Mouse (Mus musculus): ENCODE measurements around the gene Thy1.

Gene Thy1

DNA sequence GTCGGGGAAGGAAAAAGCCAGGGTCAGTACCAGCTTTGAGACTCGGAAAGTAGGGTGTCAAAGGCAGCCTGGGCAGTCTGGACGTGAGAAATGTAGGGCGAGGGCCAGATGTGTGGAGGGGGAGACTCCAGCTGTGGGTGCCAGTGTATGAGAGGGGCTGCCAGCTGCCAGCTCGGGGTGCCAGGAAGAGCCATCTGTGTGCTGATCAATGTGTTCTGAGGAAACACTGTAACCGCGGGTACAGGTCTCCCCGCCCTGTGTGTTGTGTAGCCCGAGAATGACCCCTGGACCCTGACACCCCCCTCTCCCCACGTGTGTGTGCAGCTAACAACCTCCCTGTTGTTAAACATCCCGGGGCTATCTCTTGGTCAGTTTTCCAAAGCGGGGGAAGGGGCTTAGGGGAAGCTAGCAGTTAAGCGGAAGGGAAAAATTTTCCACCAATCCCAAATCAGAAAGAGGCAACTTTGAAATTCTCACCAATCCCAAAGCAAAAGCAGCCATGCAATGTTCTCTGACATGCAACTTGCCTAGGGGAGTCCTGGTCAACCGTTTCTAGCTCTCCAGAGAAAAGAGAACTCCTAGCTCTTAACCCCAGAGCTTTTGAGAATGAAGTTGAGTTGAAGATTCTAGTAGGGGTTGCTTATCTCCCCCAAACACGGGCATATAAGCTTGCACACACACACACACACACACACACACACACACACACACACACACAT is 24.2 kb downstream of the Thy1 start:
- no peak for DNase-seq (ENCODE audit: low read depth, low spot score)

DNA sequence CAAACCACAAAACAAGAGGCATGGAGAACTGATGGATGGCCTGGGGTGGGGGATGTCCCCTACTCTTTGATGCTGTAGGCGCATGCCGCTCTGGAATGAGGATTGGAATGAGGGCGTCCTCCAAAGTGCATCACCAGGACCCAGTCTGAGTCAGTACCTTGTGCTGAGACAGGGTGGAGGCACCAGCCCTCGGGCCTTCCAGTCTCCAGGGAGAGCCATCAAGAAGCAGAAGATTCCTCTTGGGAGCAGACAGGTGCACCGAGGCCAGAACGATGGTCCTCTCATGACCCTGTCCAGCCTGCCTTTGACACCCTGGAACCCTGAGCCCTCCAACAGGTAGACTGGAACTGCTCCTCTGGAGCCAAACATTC is 24.8 kb downstream of the Thy1 start:
- peak; percentile 23 for DNase-seq (ENCODE audit: low read depth, low spot score)

DNA sequence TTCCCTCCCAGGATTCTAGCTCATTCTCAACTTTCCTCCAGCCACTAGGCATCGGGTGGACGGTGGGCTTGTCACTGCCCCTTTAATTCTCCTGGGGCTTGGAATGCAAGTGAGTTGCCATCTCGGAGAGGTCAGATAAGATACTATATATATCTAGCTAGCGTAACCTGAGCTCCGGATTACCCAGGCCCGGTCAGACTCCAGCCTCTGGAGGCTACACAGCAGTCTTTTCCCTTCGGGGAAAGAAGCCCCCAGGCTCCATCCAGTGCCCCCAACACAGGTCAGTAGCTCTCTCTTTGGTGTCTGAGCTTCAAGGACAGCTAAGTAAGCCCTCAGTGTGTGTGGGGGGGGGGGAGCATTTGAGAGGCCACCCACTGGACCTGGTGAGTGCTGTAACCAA is 26.1 kb downstream of the Thy1 start:
- no peak for DNase-seq (ENCODE audit: low read depth, low spot score)

DNA sequence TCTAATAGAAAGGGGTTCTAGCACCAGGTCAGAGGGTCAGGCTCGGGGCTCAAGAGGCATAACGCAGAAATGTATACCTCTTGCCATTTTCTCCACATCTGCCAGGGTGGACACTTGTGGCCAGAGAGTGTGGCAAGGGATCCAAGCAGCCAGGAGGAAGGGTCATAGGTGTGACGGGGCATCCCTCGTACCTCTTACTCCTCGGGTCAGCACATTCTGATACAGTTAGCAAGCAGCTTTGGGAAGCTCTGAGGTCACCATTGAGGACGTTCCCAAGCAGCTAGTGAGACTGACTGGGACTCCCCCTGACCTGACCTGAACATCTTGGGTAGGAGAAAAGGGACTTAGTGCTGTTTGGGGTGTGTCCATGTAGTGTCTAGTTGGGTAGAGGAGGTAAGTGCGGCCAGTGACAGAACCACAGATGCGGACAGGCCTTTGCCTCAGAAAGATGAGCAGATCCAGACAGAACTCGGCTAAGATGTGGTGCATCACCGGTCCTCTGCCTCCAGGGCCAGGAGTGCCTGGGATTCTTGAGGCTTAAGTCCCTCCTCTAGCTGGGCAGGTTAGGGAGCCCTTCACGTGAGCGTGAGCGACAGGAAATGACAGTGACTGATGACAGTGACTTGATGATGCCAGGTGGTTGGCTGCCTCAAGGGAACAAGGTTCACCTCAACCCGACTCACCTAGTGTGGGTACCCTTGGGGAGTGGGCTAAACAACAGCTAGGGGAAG is 27.1 kb downstream of the Thy1 start:
- DNase-seq (ENCODE audit: low read depth, low spot score), result peak; percentile 31

DNA sequence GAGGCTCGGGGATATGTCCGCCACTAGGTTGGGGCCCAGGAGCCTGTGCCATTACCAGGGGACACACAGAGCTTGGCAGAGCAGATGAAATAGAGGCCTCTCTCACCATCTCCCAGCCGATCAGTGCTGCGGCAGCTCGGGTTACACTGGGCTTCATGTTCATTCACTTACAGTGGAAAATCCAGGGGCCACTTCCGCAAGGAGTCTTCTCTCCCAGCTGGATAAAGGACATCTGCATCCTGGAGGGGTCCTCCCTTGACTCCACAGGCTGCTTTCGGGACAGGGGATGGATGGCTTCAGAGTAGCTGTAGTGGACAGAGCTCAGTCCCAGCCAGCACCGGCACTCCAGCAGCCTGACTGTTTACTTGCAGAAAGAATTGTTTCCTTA is 27.7 kb downstream of the Thy1 start:
- DNase-seq (ENCODE audit: low read depth, low spot score), result no peak

DNA sequence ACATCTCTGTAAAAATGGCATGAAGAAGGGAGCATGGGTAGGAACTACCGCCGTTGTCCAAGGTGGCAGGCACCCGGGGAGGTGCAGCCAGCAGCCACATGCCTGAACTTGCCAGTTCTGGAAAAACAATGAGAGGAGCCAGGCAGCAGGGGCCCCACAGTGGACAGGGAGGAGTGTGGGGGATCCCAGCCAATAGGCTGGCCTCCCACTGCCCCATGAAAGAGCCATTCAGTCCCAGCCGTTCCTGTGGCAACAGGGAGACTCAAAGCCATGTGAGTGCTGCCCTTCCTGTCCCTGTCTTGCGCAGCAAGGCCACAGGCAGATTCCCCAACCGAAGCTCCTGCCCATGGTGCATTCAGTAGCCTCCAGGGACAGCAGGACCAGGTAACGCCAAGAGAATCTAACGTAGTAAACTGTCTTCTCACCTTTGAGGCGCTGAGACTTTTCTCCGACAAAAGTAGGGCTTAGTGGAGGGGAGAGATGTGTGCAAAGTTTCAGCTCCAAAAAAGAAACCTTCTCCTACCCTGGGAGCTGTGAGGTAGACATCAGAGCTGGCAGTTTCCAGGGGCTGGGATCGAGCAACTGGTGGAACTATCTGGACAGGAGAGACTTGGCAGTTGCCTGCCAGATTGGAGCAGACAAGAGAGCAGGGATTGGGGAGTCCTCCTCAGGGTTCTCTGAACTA is 28.9 kb downstream of the Thy1 start:
- DNase-seq (ENCODE audit: low read depth, low spot score), result no peak

DNA sequence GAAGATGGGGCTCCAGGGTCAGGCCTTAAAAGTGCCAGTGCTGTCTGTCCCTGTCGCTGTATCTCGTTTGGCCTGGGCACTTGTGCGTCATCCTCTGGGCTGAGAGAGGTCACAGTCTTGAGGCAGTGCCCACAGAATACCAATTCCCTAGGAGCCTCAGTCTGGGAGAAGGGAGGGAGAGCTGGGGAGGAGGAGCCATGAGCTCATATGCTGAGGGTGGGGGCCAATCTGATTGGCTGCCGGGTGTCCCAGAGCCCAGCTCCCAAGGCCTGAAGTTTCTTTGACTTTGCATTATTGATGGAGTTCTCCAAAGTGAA is 29.4 kb downstream of the Thy1 start:
- no peak for DNase-seq (ENCODE audit: low read depth, low spot score)

DNA sequence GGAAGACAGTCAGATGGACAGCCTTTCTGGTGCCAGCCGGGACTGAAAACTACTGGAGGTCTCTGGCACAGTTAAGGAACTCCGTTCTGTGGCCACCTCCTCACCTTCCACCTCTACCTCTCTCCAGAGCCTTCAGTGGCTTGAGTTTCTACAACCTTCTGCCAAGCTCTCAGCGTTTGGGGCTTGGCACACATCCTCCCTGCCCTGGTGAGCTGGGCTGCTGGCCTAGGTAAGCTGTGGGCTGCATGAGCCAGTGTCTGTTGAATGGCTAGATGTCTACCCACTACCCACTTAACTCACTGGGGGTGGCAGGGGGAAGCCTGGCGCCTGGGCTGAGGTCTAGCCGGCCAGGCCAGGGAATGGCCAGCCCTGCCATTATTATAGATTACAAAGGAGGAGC is 29.9 kb downstream of the Thy1 start:
- no peak for DNase-seq (ENCODE audit: low read depth, low spot score)

DNA sequence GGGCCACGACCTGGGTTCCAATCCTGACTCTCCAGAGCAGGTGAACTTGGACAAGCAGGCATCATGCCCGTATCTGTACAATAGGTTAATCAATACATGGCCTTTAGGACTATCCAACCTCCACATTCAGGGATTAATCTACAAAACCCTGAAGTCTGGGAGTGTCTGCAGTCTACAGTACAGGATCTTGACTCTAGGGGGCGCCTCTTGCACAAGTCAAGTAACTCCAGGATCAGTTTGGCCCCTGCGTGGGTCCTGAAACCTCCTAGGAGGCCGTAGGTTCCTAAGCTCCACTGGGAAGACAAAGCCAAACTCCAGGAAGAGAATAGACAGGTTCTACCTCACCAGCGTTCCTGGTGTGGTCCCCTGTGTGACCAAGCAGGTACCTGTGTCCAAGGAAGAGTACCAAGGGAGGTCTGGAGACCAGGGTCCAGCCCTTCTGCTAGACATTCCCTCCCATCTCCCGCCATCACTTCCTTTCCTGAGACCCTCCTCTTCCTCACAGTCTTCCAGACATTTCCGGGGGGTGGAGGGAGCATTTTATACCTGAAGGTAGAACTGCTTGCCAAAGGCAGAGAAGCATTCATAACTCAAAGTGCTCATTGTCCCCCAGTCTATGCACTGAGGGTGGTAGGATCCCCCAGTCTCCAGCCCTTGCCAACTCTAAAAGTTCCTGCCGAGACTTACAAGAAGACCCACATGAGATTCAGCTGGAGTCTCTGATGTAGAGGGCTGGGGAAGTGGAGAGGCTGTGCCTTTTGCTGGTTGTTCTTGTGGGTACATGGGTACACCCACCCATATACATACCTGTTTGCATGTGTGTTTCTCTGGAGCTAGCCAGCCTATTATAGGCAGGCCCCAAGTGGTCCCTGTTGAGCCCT is 31.5 kb downstream of the Thy1 start:
- peak; percentile 69 for DNase-seq (ENCODE audit: low read depth, low spot score)

DNA sequence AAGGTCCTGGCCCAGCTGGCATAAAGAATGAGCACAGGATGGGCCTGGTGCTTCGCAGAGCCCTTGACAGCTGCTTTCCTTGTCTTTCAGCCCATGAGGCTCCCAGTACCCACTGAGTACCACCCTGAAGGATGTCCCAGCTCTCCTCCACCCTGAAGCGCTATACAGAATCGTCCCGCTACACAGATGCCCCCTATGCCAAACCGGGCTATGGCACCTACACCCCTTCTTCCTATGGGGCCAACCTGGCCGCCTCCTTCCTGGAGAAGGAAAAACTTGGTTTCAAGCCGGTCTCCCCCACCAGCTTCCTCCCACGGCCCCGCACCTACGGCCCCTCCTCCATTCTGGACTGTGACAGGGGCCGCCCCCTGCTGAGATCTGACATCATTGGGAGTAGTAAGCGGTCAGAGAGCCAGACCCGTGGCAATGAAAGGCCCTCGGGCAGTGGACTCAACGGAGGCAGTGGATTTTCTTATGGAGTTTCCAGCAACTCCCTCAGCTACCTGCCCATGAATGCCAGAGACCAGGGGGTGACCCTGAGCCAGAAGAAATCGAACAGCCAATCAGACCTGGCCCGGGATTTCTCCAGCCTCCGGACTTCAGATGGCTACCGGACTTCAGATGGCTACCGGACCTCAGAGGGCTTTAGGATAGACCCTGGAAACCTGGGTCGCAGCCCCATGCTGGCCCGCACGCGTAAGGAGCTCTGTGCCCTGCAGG is 32.3 kb downstream of the Thy1 start:
- DNase-seq (ENCODE audit: low read depth, low spot score), result no peak

DNA sequence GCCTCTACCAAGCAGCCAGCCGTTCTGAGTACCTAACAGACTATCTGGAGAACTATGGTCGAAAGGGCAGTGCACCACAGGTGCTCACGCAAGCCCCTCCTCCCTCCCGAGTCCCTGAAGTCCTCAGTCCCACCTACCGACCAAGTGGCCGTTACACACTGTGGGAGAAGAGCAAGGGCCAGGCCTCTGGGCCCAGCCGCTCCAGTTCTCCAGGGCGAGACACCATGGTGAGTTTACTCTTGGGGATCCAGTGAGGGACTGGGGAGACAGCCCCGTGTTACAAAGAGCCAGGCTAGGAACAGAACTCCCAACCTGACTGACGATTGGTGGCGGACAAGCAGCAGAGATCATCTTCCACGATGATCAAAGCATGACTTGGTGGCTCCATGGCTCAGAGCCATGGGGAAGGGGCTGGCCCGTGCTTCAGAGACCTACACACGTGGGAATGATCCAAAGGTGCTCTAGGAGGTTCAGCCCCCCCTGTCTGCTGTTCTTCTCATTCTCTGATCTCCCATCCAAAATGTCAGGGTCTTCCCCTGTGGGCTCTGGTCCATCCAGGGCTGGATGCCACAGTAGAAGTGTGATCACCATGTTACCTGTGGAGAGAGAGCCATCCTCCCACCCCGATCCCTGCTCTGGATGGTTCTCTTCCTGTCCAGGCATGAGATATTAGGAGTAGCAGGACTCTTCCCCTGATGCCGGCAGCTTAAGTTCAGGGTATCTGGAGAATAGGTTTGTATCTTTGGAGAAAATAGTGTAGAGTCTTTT is 33.0 kb downstream of the Thy1 start:
- DNase-seq (ENCODE audit: low read depth, low spot score), result no peak

DNA sequence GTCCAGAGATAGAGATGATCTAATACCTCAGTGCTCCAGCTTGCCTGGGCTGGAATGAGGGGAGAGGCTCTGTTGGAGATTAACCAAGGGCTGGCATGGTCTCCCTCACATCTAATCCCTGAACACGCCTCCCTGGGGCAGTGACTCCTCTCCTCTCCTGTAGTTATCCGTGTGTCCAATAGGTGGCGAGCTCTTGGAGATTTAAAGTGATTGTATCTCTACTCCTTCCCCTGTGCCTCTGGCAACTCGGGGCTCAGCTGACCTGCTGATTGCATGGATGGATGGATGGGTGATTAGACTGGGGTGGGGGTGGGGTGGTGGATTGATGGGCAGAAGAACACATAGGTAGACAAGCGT is 33.6 kb downstream of the Thy1 start:
- DNase-seq (ENCODE audit: low read depth, low spot score), result peak; percentile 73

DNA sequence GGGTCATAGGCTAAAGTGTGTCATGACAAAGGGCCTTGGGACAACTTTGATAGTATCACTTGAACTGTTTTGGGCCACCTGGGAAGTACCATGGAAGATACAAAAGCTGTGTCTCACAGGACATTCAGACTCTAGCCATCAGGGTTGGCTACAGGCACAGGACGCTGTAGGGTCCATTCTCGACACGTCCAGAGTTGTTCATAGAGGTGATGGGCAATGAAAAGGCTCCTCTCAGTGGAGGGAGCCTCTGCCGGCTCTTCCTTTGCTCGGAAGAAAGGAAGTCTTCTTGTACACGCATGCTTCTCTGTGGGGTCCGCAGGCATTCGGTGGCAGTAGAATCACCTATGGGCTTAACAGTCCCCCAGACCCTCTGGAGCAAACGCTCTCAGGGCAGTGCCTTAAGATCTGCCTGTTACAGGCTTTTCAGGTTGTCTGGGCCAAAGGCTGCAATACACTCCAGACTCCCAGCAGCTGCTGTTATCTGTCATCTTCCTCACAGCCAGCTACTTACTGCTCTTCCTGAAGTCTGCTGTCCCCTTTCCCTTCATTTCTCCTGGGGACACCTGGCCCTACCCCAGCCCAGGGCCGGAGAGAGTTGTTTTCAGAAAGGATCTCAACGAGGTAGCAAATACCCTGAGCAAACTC is 34.2 kb downstream of the Thy1 start:
- DNase-seq (ENCODE audit: low read depth, low spot score), result no peak

DNA sequence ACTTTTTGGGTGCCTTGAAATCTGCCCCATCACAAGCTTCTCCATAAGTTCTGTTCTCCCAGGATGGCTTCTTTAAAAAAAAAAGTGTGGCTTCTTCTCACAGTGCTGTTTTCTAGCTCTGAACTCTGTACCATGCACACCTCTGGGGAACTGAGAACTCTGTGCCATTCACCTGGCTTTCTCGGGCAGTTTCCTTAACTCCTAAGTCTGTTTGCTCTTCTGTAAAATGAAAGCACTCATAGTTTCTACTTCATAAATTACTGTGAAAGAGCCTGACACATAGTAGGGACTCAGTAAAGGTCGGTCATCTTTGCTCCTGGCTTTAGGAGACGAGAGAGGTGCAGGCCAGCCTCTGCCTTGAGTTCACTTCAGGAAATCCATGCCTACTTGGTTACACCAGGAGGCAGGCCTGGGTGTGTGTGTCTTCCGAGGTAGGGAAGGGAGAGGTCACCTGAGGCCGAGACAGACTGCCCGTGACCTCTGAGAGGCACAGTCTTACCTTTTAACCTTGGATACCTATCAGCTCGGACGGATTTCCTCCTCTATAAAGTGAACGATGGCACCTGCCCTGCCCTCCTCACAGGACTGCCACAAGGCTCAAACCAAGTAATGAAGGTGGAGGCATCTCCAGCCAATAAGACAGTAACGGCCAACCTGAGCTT is 35.1 kb downstream of the Thy1 start:
- DNase-seq (ENCODE audit: low read depth, low spot score), result no peak

DNA sequence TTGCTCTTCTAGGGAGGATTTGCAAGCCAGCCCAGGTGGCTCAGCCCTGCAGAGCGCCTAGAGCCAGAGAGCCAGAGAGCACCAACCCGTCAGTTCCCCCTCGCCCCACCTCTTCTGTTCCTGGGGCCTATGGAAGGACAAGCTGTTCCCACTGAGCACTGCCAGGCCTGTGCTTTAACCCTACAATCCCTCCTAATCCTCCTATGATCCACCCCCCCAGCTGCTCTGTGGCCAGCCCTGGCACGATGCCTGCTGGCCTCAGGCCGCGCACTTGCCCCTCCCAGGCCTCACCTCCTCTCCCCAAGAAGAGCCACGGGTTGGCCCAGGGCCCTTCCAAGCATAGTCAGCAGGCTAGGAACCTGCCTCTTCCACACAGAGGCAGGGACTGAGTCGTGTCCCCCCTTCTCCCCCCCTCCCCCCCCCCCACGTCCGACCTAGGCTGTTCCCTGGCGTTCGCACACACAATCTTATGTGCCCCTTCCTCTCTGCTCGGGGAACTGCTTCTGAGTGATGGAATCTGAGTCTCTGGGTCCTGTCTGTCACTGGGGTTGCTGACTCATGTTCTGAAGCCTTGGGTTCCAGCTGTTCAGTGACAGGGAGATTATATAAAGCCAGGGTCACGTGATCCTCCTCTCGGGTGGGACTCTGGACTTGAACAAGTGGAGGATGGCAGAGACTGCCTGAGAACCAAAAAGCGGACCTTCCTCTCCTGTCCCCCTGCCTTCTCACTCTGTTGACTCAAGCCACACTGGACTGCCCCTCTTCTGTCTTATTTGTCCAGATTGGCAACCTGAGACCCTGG is 36.0 kb downstream of the Thy1 start:
- DNase-seq (ENCODE audit: low read depth, low spot score), result no peak

DNA sequence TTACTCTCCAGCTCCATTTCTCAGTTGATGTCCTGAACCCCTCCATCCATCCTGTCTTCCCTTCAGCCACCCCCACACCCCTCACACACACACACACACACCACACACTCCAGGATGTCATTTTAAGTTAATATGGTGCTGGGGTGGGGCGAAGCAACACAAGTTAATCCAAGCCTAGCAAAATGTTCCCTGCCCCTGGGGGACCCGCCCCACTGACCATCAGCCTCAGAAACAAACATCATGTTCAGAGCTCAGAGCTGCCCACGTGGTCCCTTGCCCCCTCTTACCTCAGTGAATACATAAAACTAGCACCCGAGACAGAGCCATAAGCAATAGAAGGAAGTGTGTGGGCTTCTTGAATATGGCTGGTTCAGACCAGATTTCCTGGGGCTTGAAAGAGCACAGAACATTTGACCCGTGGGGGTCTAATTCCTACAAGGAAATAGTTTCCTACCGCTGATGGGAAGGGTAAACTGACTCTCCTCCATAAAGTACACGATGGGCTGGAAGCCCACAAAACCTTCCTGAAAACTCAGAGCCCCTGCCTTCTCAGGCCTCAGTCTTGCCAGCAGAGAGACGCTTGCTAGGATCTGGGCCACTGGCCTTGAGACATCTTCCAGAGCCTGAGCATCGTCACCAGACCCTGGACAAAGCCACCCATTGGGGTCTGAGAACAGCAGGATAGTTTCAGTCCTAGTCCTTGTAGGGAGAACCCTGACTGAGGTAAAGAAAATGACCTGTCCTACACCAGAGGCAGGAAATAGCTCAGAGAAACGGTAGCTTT is 37.0 kb downstream of the Thy1 start:
- DNase-seq (ENCODE audit: low read depth, low spot score), result no peak

DNA sequence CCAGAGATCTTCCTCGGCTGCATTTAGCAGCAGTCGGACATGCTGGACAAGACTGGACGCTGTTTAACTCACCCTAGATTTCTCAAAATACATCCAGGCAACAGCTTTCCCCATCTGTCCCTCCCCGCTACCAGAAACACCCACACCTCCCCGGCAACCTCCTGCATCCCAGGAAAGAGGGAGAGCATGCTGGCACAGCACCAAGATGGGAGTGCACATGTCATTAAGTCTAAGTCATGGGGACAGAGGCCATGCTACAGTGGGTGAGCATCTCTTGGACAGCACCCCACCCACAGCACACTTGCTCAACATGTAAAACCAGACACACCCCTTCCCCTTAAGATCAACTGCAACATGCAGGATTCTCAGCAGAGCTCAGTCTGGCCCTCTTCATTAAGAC is 37.8 kb downstream of the Thy1 start:
- no peak for DNase-seq (ENCODE audit: low read depth, low spot score)

DNA sequence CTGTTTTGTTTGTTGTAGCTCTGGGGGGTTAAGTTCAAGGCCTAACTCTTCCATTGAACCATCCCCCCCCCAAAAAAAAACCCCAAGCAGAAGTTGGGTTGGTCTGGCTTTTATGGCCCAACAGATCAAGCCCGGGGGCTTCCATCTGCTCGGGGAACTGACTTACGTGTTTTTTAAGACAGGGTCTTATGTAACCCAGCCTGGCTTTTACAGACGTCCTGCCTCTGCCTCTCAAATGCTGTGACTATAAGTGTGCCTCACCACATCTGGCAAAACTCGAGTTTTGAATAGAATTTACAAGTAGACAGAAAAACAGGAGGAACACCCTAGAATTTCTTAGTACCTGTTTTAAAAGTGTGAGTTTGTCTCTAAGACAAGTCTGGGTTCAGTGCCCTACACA is 38.4 kb downstream of the Thy1 start:
- no peak for DNase-seq (ENCODE audit: low read depth, low spot score)
